Comparison of ENCODE assay signal across 20 mouse cellular contexts in the genomic region with DNA sequence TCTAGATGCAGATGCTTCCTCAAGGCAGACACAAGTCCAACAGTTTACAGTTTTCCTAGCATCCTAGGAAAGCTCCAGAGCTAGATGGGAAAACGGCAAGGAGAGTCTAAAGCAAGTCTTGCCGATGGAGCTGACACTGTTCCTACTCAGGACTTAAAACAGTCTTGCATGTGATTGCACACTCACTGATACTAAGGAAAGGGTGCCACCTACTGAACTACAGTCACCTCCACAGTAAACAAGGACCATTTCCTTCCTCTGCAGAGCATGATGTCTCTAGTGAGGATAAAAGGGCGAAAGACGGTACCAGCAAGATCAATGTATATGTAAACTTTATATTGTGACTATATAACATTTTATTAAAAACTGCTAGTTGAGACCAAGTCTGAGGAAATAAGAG. TPM values are rescaled to one million over a fixed set of nuclear protein-coding genes. Genes with fewer than 3 reads are reported as not detected.
DNase-seq lines count a peak whose midpoint lies in the region; ATAC-seq and TF ChIP-seq lines count a peak whose summit lies in the region.
"Had no signal": no experiment of that assay in that cellular context is flagged by ENCODE, and none has a peak within 500 bp of the region (broad histone marks: within the 10 kb centered on the region; RNA-seq: fewer than 3 reads in every experiment).

No protein-coding gene starts in this region.

- no peak for ATAC-seq in intestine, postnatal 0 days
- ATAC-seq in intestine, embryonic 16.5 days: no peak
- ATAC-seq in midbrain, postnatal 0 days (ENCODE audit: low FRiP score): no peak
- no peak for ATAC-seq in midbrain, embryonic 15.5 days (replicated peaks)
- ATAC-seq in stomach, postnatal 0 days (ENCODE audit: low FRiP score, low TSS enrichment): no peak
- ATAC-seq: hindbrain, embryonic 16.5 days; midbrain, embryonic 13.5 days had no signal

- no peak overlapping the region for H3K9ac ChIP-seq in intestine, postnatal 0 days (ENCODE audit: low read depth, low read length)
- H3K9ac ChIP-seq in intestine, embryonic 16.5 days (ENCODE audit: low read depth, low read length): no peak overlapping the region
- no peak overlapping the region for H3K9ac ChIP-seq in midbrain, postnatal 0 days (replicated peaks; ENCODE audit: low read length, poor library complexity, severe bottlenecking)
- H3K9ac ChIP-seq in midbrain, embryonic 15.5 days: no peak overlapping the region
- H3K9ac ChIP-seq in stomach, postnatal 0 days (ENCODE audit: low read length): no peak overlapping the region
- H3K9ac ChIP-seq: embryonic facial prominence, embryonic 13.5 days; kidney, embryonic 15.5 days; midbrain, embryonic 13.5 days; stomach, embryonic 15.5 days had no signal

- no peak overlapping the region for H3K27ac ChIP-seq in intestine, postnatal 0 days (ENCODE audit: low read depth, low read length)
- no peak overlapping the region for H3K27ac ChIP-seq in intestine, embryonic 16.5 days (ENCODE audit: low read length)
- H3K27ac ChIP-seq in midbrain, postnatal 0 days (ENCODE audit: low read depth, low read length): no peak overlapping the region
- no peak overlapping the region for H3K27ac ChIP-seq in midbrain, embryonic 15.5 days
- no peak overlapping the region for H3K27ac ChIP-seq in stomach, postnatal 0 days (replicated peaks)
- H3K27ac ChIP-seq: embryonic facial prominence, embryonic 13.5 days; kidney, embryonic 15.5 days; limb, embryonic 10.5 days; macrophage; midbrain, embryonic 13.5 days; stomach, embryonic 15.5 days had no signal

- H3K9me3 ChIP-seq in intestine, postnatal 0 days (ENCODE audit: control insufficient read depth): no peaks in the 10 kb centered on the region
- H3K9me3 ChIP-seq in intestine, embryonic 16.5 days (ENCODE audit: control insufficient read depth, low read length): no peaks in the 10 kb centered on the region
- H3K9me3 ChIP-seq in midbrain, postnatal 0 days (ENCODE audit: low read length): no peaks in the 10 kb centered on the region
- H3K9me3 ChIP-seq in midbrain, embryonic 15.5 days: no peaks in the 10 kb centered on the region
- H3K9me3 ChIP-seq in stomach, postnatal 0 days (ENCODE audit: control insufficient read depth, low read length): no peaks in the 10 kb centered on the region
- H3K9me3 ChIP-seq: embryonic facial prominence, embryonic 13.5 days; kidney, embryonic 15.5 days; limb, embryonic 10.5 days; midbrain, embryonic 13.5 days; stomach, embryonic 15.5 days had no signal

- TF ChIP-seq EP300 in stomach, postnatal 0 days (optimal IDR thresholded peaks at IDR 0.05): no peak

- TF ChIP-seq CTCF in intestine, postnatal 0 days (IDR thresholded peaks at IDR 0.05; ENCODE audit: low read depth): peak; percentile 52
- TF ChIP-seq CTCF in midbrain, postnatal 0 days (IDR thresholded peaks at IDR 0.05): peak; percentile 56
- peak; percentile 56 for TF ChIP-seq CTCF in stomach, postnatal 0 days (IDR thresholded peaks at IDR 0.05; ENCODE audit: low read depth)

- WGBS in intestine, postnatal 0 days: 65% methylated on average over 4 of the region's 4 CpGs
- 62% methylated on average over 4 of the region's 4 CpGs for WGBS in intestine, embryonic 16.5 days
- 63% methylated on average over 4 of the region's 4 CpGs for WGBS in midbrain, postnatal 0 days
- WGBS in midbrain, embryonic 15.5 days: 66% methylated on average over 4 of the region's 4 CpGs
- 58% methylated on average over 4 of the region's 4 CpGs for WGBS in stomach, postnatal 0 days

- H3K4me3 ChIP-seq in intestine, postnatal 0 days (ENCODE audit: low read depth, low read length): no peak overlapping the region
- no peak overlapping the region for H3K4me3 ChIP-seq in intestine, embryonic 16.5 days (ENCODE audit: low read length)
- no peak overlapping the region for H3K4me3 ChIP-seq in midbrain, postnatal 0 days (ENCODE audit: low read depth, low read length)
- H3K4me3 ChIP-seq in midbrain, embryonic 15.5 days: no peak overlapping the region
- no peak overlapping the region for H3K4me3 ChIP-seq in stomach, postnatal 0 days (ENCODE audit: low read depth, low read length)
- H3K4me3 ChIP-seq: embryonic facial prominence, embryonic 13.5 days; kidney, embryonic 15.5 days; limb, embryonic 10.5 days; midbrain, embryonic 13.5 days; stomach, embryonic 15.5 days had no signal

- H3K36me3 ChIP-seq in intestine, postnatal 0 days (ENCODE audit: control insufficient read depth, insufficient read depth): no peaks in the 10 kb centered on the region
- H3K36me3 ChIP-seq in intestine, embryonic 16.5 days (ENCODE audit: control insufficient read depth, insufficient read depth, low read length): no peaks in the 10 kb centered on the region
- H3K36me3 ChIP-seq in midbrain, postnatal 0 days (ENCODE audit: insufficient read depth, low read length): no peaks in the 10 kb centered on the region
- no peaks in the 10 kb centered on the region for H3K36me3 ChIP-seq in midbrain, embryonic 15.5 days (replicated peaks)
- no peaks in the 10 kb centered on the region for H3K36me3 ChIP-seq in stomach, postnatal 0 days (ENCODE audit: control insufficient read depth, insufficient read depth, low read length)
- H3K36me3 ChIP-seq: kidney, embryonic 15.5 days; limb, embryonic 10.5 days; midbrain, embryonic 13.5 days; stomach, embryonic 15.5 days had no signal

- no peak overlapping the region for H3K4me2 ChIP-seq in intestine, postnatal 0 days (replicated peaks; ENCODE audit: low read depth)
- no peak overlapping the region for H3K4me2 ChIP-seq in intestine, embryonic 16.5 days (ENCODE audit: low read depth, low read length)
- H3K4me2 ChIP-seq in midbrain, postnatal 0 days (ENCODE audit: low read depth, low read length, poor library complexity, severe bottlenecking): no peak overlapping the region
- H3K4me2 ChIP-seq in midbrain, embryonic 15.5 days: no peak overlapping the region
- no peak overlapping the region for H3K4me2 ChIP-seq in stomach, postnatal 0 days (replicated peaks; ENCODE audit: low read depth)
- H3K4me2 ChIP-seq: embryonic facial prominence, embryonic 13.5 days; heart, embryonic 11.5 days; kidney, embryonic 15.5 days; midbrain, embryonic 13.5 days; stomach, embryonic 15.5 days had no signal

- H3K4me1 ChIP-seq in intestine, postnatal 0 days (replicated peaks; ENCODE audit: control insufficient read depth, insufficient read depth, low read length): 0 out of 2 replicates have a peak, but pooled peaks cover 3% of the 10 kb centered on the region
- 0 out of 2 replicates have a peak, but pooled peaks cover 2% of the 10 kb centered on the region for H3K4me1 ChIP-seq in intestine, embryonic 16.5 days (ENCODE audit: control insufficient read depth, insufficient read depth, low read length)
- no peaks in the 10 kb centered on the region for H3K4me1 ChIP-seq in midbrain, postnatal 0 days (ENCODE audit: insufficient read depth, low read length)
- peaks cover 10% of the 10 kb centered on the region for H3K4me1 ChIP-seq in midbrain, embryonic 15.5 days
- no peaks in the 10 kb centered on the region for H3K4me1 ChIP-seq in stomach, postnatal 0 days (replicated peaks; ENCODE audit: control insufficient read depth, insufficient read depth)
- H3K4me1 ChIP-seq: stomach, embryonic 15.5 days had no signal

- no peaks in the 10 kb centered on the region for H3K27me3 ChIP-seq in intestine, postnatal 0 days (replicated peaks; ENCODE audit: control insufficient read depth, insufficient read depth, low read length)
- H3K27me3 ChIP-seq in intestine, embryonic 16.5 days (replicated peaks; ENCODE audit: control insufficient read depth, insufficient read depth, low read length): no peaks in the 10 kb centered on the region
- H3K27me3 ChIP-seq in midbrain, postnatal 0 days (ENCODE audit: insufficient read depth, low read length): no peaks in the 10 kb centered on the region
- no peaks in the 10 kb centered on the region for H3K27me3 ChIP-seq in midbrain, embryonic 15.5 days (replicated peaks)
- no peaks in the 10 kb centered on the region for H3K27me3 ChIP-seq in stomach, postnatal 0 days (ENCODE audit: control insufficient read depth, insufficient read depth, low read length)
- H3K27me3 ChIP-seq: embryonic facial prominence, embryonic 13.5 days; kidney, embryonic 15.5 days; midbrain, embryonic 13.5 days; stomach, embryonic 15.5 days had no signal

- no peak for DNase-seq in midbrain, postnatal 0 days (ENCODE audit: low spot score)
- DNase-seq in MN1 (ENCODE audit: low spot score): peak; percentile 16
- DNase-seq in stomach, postnatal 0 days (ENCODE audit: low spot score): no peak
- no peak for DNase-seq in embryo, embryonic 10.5 days (ENCODE audit: low spot score)
- DNase-seq: adrenal gland, postnatal 14 days; cerebellum, adult 8-10 months; gastrocnemius, postnatal 10 days; heart, postnatal 36 days; thymus, postnatal 14 days had no signal

RNA-seq across cellular contexts. Expression of gene Taf3, which starts 14.7 kb away (rescaled TPM):
- 5.1 and 5.8 TPM in 2 replicates for polyA plus RNA-seq in intestine, postnatal 0 days (2015; fragmentation: Nextera tagmentation; extraction: Ambion mirVana)
- polyA plus RNA-seq in intestine, embryonic 16.5 days (2015; fragmentation: Nextera tagmentation; extraction: Ambion mirVana): 8.9 TPM in 2 replicates
- total RNA-seq in midbrain, postnatal 0 days (2014; rRNA removed): 5.1 and 5.4 TPM in 2 replicates
- 10.3 and 10.8 TPM in 2 replicates for polyA plus RNA-seq in midbrain, postnatal 0 days (2015; fragmentation: Nextera tagmentation; extraction: Ambion mirVana)
- polyA plus RNA-seq in midbrain, embryonic 15.5 days (2015; fragmentation: Nextera tagmentation; extraction: Ambion mirVana): 14.2 and 14.8 TPM in 2 replicates
- 4.7 and 4.9 TPM in 2 replicates for polyA plus RNA-seq in stomach, postnatal 0 days (2015; fragmentation: Nextera tagmentation; extraction: Ambion mirVana)

RNA-seq across cellular contexts. Expression of gene Atp5c1, which starts 46.6 kb away (rescaled TPM):
- polyA plus RNA-seq in intestine, postnatal 0 days (2015; fragmentation: Nextera tagmentation; extraction: Ambion mirVana): 970 and 993 TPM in 2 replicates
- 986 and 1,011 TPM in 2 replicates for polyA plus RNA-seq in intestine, embryonic 16.5 days (2015; fragmentation: Nextera tagmentation; extraction: Ambion mirVana)
- total RNA-seq in midbrain, postnatal 0 days (2014; rRNA removed): 458 and 510 TPM in 2 replicates
- 634 and 663 TPM in 2 replicates for polyA plus RNA-seq in midbrain, postnatal 0 days (2015; fragmentation: Nextera tagmentation; extraction: Ambion mirVana)
- polyA plus RNA-seq in midbrain, embryonic 15.5 days (2015; fragmentation: Nextera tagmentation; extraction: Ambion mirVana): 513 and 528 TPM in 2 replicates
- polyA plus RNA-seq in stomach, postnatal 0 days (2015; fragmentation: Nextera tagmentation; extraction: Ambion mirVana): 620 and 626 TPM in 2 replicates

RNA-seq across cellular contexts. Expression of gene Kin, which starts 46.7 kb away (rescaled TPM):
- 18.3 and 21.0 TPM in 2 replicates for polyA plus RNA-seq in intestine, postnatal 0 days (2015; fragmentation: Nextera tagmentation; extraction: Ambion mirVana)
- 17.9 and 22.7 TPM in 2 replicates for polyA plus RNA-seq in intestine, embryonic 16.5 days (2015; fragmentation: Nextera tagmentation; extraction: Ambion mirVana)
- 5.8 and 5.9 TPM in 2 replicates for total RNA-seq in midbrain, postnatal 0 days (2014; rRNA removed)
- polyA plus RNA-seq in midbrain, postnatal 0 days (2015; fragmentation: Nextera tagmentation; extraction: Ambion mirVana): 14.8 and 18.5 TPM in 2 replicates
- 32.1 and 32.7 TPM in 2 replicates for polyA plus RNA-seq in midbrain, embryonic 15.5 days (2015; fragmentation: Nextera tagmentation; extraction: Ambion mirVana)
- polyA plus RNA-seq in stomach, postnatal 0 days (2015; fragmentation: Nextera tagmentation; extraction: Ambion mirVana): 15.4 and 16.2 TPM in 2 replicates
